Mouse (Mus musculus): ENCODE measurements around the gene Sema4c. TPM values are rescaled to one million over a fixed set of nuclear protein-coding genes. Genes with fewer than 3 reads are reported as not detected.

Gene Sema4c
- total RNA-seq, 1 experiment = 10.0 TPM

DNA sequence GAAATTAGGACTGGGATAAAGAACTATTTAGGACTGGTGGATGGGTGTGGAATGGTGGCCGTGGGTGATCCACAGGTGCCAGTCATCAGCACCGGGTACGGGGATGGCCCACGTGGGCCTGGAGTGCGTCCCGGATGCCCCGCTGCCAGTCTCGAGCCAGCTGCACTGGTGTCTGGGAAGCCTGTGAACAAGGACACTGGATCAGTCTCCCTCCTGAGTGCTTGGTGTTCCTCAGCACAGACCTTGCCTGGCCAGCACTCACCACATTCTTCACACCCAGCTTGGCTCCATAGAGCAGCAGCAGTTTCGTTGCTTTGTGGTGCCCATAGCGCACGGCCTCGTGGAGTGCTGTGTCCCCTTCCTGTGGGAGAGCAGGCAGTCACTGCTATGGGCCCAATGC, 26.7 kb downstream of the Sema4c start:
- Histone ChIP-seq H3K27ac (ENCODE audit: insufficient read depth, low read depth, low read length, poor library complexity, severe bottlenecking) (no peak overlapping the region), H3K9ac (ENCODE audit: insufficient read depth, low read depth, low read length, poor library complexity, severe bottlenecking) (no peak overlapping the region), H3K9me3 (ENCODE audit: control insufficient read depth, insufficient read depth, low read depth, low read length) (no peaks in the 10 kb centered on the region), H3K4me1 (ENCODE audit: control insufficient read depth in 2 of 2, insufficient read depth in 2 of 2, low read length in 2 of 2, poor library complexity in 1 of 2) (peaks cover 2 to 5% of the 10 kb centered on the region in 2 experiments; a peak in 2 of 4 replicates), H3K4me3 (ENCODE audit: insufficient read depth in 1 of 2, low read depth in 1 of 2, low read length in 2 of 2, poor library complexity in 1 of 2, severe bottlenecking in 1 of 2) (peak overlapping the region in 1 of 2 experiments; percentile 35; a peak in 2 of 4 replicates), H3K36me3 (ENCODE audit: control insufficient read depth, insufficient read depth, low read length, poor library complexity, severe bottlenecking) (no peaks in the 10 kb centered on the region)
- in situ Hi-C loops (cut with MboI; ENCODE audit: low sequenced_read_pairs in 2 of 2, unreplicated experiment in 2 of 2) = no loop called here
- DNase-seq (ENCODE audit: low read depth, low spot score) = no peak
- no peak for TF ChIP-seq HCFC1 (IDR thresholded peaks at IDR 0.05; ENCODE audit: borderline replicate concordance, insufficient read depth, low read length)
- TF ChIP-seq CHD2 (IDR thresholded peaks at IDR 0.05; ENCODE audit: low read depth, low read length) = no peak
- no peak for TF ChIP-seq ZNF384 (IDR thresholded peaks at IDR 0.05; ENCODE audit: low read depth, low read length)
- TF ChIP-seq ZC3H11A (IDR thresholded peaks at IDR 0.05; ENCODE audit: borderline replicate concordance, low read depth, low read length) = no peak
- TF ChIP-seq MAFK (IDR thresholded peaks at IDR 0.05; ENCODE audit: insufficient read depth, low read depth, low read length) = no peak

- Histone ChIP-seq H3K9me3 (ENCODE audit: control insufficient read depth, insufficient read depth, low read depth, low read length) (no peaks in the 10 kb centered on the region), H3K27ac (ENCODE audit: insufficient read depth, low read depth, low read length, poor library complexity, severe bottlenecking) (no peak overlapping the region), H3K36me3 (ENCODE audit: control insufficient read depth, insufficient read depth, low read length, poor library complexity, severe bottlenecking) (no peaks in the 10 kb centered on the region), H3K4me3 (ENCODE audit: insufficient read depth in 1 of 2, low read depth in 1 of 2, low read length in 2 of 2, poor library complexity in 1 of 2, severe bottlenecking in 1 of 2) (no peak overlapping the region), H3K9ac (ENCODE audit: insufficient read depth, low read depth, low read length, poor library complexity, severe bottlenecking) (no peak overlapping the region), H3K4me1 (ENCODE audit: control insufficient read depth in 2 of 2, insufficient read depth in 2 of 2, low read length in 2 of 2, poor library complexity in 1 of 2) (peaks cover 2 to 5% of the 10 kb centered on the region in 2 experiments; a peak in 2 of 4 replicates)
- in situ Hi-C loops (cut with MboI; ENCODE audit: low sequenced_read_pairs in 2 of 2, unreplicated experiment in 2 of 2) = no loop called here
- TF ChIP-seq ZNF384 (IDR thresholded peaks at IDR 0.05; ENCODE audit: low read depth, low read length) (no peak), MAFK (IDR thresholded peaks at IDR 0.05; ENCODE audit: insufficient read depth, low read depth, low read length) (no peak), HCFC1 (IDR thresholded peaks at IDR 0.05; ENCODE audit: borderline replicate concordance, insufficient read depth, low read length) (no peak), CHD2 (IDR thresholded peaks at IDR 0.05; ENCODE audit: low read depth, low read length) (no peak), ZC3H11A (IDR thresholded peaks at IDR 0.05; ENCODE audit: borderline replicate concordance, low read depth, low read length) (no peak)
- DNase-seq (ENCODE audit: low read depth, low spot score) = no peak
These were observed 27.2 kb downstream of the Sema4c start for GRCm38 (mm10) chr1:36530962-36531361.

DNA sequence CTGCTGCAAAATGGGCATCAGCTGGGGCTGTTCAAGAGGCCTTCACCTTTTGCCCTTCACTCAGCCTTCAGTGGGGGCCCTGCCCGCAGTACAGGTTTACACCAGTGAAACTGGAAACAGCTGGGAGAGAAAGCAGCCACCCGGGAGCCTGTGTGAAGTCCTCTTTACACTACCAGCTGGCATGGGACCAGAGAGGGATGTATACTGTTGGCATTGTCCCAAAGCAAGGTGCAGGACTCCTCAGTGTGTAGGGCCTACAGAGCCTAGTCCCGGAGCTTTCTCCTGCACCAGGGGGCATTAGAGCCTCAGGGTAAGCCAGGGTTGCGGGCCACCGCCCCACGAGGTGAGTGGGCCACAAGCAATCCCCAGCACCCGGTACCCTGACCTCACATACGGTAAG, 27.7 kb downstream of the Sema4c start:
- in situ Hi-C loops (cut with MboI; ENCODE audit: low sequenced_read_pairs in 2 of 2, unreplicated experiment in 2 of 2) = no loop called here
- Histone ChIP-seq H3K9me3 (ENCODE audit: control insufficient read depth, insufficient read depth, low read depth, low read length) (no peaks in the 10 kb centered on the region), H3K4me3 (ENCODE audit: insufficient read depth in 1 of 2, low read depth in 1 of 2, low read length in 2 of 2, poor library complexity in 1 of 2, severe bottlenecking in 1 of 2) (no peak overlapping the region), H3K27ac (ENCODE audit: insufficient read depth, low read depth, low read length, poor library complexity, severe bottlenecking) (no peak overlapping the region), H3K9ac (ENCODE audit: insufficient read depth, low read depth, low read length, poor library complexity, severe bottlenecking) (no peak overlapping the region), H3K4me1 (ENCODE audit: control insufficient read depth in 2 of 2, insufficient read depth in 2 of 2, low read length in 2 of 2, poor library complexity in 1 of 2) (peaks cover 2 to 5% of the 10 kb centered on the region in 2 experiments; a peak in 2 of 4 replicates), H3K36me3 (ENCODE audit: control insufficient read depth, insufficient read depth, low read length, poor library complexity, severe bottlenecking) (peaks cover 4% of the 10 kb centered on the region)
- no peak for DNase-seq (ENCODE audit: low read depth, low spot score)
- TF ChIP-seq MAFK (IDR thresholded peaks at IDR 0.05; ENCODE audit: insufficient read depth, low read depth, low read length) (no peak), ZNF384 (IDR thresholded peaks at IDR 0.05; ENCODE audit: low read depth, low read length) (no peak), HCFC1 (IDR thresholded peaks at IDR 0.05; ENCODE audit: borderline replicate concordance, insufficient read depth, low read length) (no peak), CHD2 (IDR thresholded peaks at IDR 0.05; ENCODE audit: low read depth, low read length) (no peak), ZC3H11A (IDR thresholded peaks at IDR 0.05; ENCODE audit: borderline replicate concordance, low read depth, low read length) (no peak)

DNA sequence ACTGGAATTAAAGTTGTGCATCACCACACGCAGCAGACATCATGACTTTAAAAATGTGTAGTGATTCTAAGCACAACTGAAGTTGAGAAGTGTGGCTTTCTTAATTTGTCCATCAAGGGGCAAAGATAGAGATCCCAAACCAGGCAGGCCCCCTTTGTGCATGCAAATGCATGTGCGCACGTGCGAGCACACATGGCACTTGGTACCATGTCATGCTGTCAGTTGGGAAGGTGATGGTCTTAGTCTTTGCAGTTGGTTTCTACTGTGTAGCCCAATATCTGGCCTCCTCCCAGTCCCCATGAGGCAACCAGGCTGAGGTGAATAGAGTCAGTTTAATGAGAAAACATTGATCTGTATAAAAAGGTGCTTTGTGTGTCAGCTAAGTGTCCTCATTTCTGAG, 28.3 kb downstream of the Sema4c start:
- Histone ChIP-seq H3K9ac (ENCODE audit: insufficient read depth, low read depth, low read length, poor library complexity, severe bottlenecking) (no peak overlapping the region), H3K9me3 (ENCODE audit: control insufficient read depth, insufficient read depth, low read depth, low read length) (no peaks in the 10 kb centered on the region), H3K4me3 (ENCODE audit: insufficient read depth in 1 of 2, low read depth in 1 of 2, low read length in 2 of 2, poor library complexity in 1 of 2, severe bottlenecking in 1 of 2) (no peak overlapping the region), H3K4me1 (ENCODE audit: control insufficient read depth in 2 of 2, insufficient read depth in 2 of 2, low read length in 2 of 2, poor library complexity in 1 of 2) (peaks cover 2 to 5% of the 10 kb centered on the region in 2 experiments; a peak in 2 of 4 replicates), H3K27ac (ENCODE audit: insufficient read depth, low read depth, low read length, poor library complexity, severe bottlenecking) (no peak overlapping the region), H3K36me3 (ENCODE audit: control insufficient read depth, insufficient read depth, low read length, poor library complexity, severe bottlenecking) (peaks cover 10% of the 10 kb centered on the region)
- TF ChIP-seq ZC3H11A (IDR thresholded peaks at IDR 0.05; ENCODE audit: borderline replicate concordance, low read depth, low read length) (no peak), MAFK (IDR thresholded peaks at IDR 0.05; ENCODE audit: insufficient read depth, low read depth, low read length) (no peak), ZNF384 (IDR thresholded peaks at IDR 0.05; ENCODE audit: low read depth, low read length) (no peak), HCFC1 (IDR thresholded peaks at IDR 0.05; ENCODE audit: borderline replicate concordance, insufficient read depth, low read length) (no peak), CHD2 (IDR thresholded peaks at IDR 0.05; ENCODE audit: low read depth, low read length) (no peak)
- in situ Hi-C loops (cut with MboI; ENCODE audit: low sequenced_read_pairs in 2 of 2, unreplicated experiment in 2 of 2) = no loop called here
- DNase-seq (ENCODE audit: low read depth, low spot score) = no peak
